Mouse (Mus musculus) megakaryocyte, embryonic 14.5 days (primary cell): ENCODE results near the gene Meis1. TPM values are rescaled to one million over a fixed set of nuclear protein-coding genes. Genes with fewer than 3 reads are reported as not detected.
A peak's percentile ranks its signal among the peaks of the same experiment; 100 is the strongest.

Source experiments
- H3K27me3 ChIP-seq: replicated peaks from 2 replicates; pipeline ENCODE3; 2012; ENCODE audit warnings: inconsistent platforms
- H3K36me3 ChIP-seq: replicated peaks from 2 replicates; pipeline ENCODE3; 2012; ENCODE audit warnings: low read length, inconsistent platforms, mixed read lengths
- H3K4me1 ChIP-seq: 2 replicates; pipeline ENCODE4 v1.6.1; 2012; ENCODE audit warnings: inconsistent platforms
- H3K4me3 ChIP-seq: replicated peaks from 2 replicates; pipeline ENCODE3; 2012; ENCODE audit warnings: moderate library complexity, mild to moderate bottlenecking, inconsistent platforms
- H3K9me3 ChIP-seq: 2 replicates; pipeline ENCODE4 v1.6.1; 2012; ENCODE audit warnings: inconsistent platforms
- FLI1 ChIP-seq: IDR thresholded peaks from 2 replicates; pipeline ENCODE4 v1.6.1; 2012; ENCODE audit warnings: low read length, inconsistent platforms, mixed read lengths
- GATA1 ChIP-seq: IDR thresholded peaks from 3 replicates; pipeline ENCODE4 v1.6.1; 2012; ENCODE audit warnings: mixed read lengths, low read length, inconsistent platforms, borderline replicate concordance
- polyA plus RNA-seq: library from polyadenylated mRNA; stranded (reverse); fragments of >175 nt; gene quantifications from 2 replicates; pipeline ENCODE4 v1.2.3, GENCODE M21; 2012; ENCODE audit warnings: low replicate concordance; ENCODE audit not compliant: insufficient read depth

Meis1 gene
- polyA plus RNA-seq, 1 experiment, result 121 TPM

DNA sequence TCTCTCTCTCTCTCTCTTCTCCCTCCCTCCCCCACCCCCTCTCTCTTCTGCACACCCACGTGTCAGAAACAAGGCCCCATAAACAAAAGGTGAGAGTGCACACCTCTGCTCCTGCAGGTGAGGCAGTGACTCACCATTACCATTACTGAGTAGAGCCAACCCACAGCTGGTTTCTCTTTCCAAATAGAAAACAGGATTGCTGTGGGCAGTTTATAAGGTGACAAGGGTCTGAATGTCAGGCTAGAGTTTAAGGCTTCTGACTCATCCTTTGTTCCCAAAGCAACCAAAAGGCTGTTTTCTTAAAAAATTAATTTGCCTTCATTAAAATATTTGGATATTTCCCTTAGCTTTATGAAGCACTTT is 139.3 kb downstream of the Meis1 start:
- Histone ChIP-seq H3K27me3 (peaks cover 7% of the 10 kb centered on the region), H3K9me3 (no peaks in the 10 kb centered on the region), H3K36me3 (peaks cover 45% of the 10 kb centered on the region), H3K4me3 (peak overlapping the region; percentile 83), H3K4me1 (peaks cover 61% of the 10 kb centered on the region)
- no peak for TF ChIP-seq GATA1
- TF ChIP-seq FLI1, result no peak

DNA sequence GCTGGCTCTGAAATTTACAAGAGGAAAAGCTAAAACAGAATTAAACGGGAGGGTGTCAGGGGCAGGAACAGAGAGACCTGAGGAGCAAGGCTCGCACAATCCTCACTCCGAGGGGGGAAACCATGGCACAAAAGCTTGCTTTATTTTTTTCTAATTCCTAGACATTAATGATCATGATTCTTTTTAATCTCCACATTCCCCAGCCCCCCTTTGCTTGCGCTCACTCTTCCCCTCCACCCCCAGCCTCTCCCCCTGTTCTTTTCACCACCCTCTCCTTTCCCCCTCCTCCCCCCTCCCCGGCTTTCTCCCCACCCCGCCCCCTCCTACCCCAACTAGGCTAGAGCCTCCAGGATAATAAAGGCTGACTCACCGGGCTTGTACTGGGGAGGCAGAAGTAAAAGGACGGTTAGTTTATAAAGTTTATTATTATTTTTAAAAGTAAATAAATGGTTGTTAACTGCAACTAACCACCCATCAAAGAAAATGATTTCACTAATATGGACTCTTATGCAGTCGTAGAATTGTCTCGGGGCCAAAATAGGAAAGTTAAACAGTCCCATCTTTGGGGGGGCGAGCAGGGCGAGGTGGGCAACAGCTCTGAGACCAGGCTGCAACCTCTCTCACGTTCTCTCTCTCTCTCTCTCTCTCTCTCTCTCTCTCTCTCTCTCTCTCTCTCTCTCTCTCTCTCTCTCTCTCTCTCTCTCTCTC is 139.9 kb downstream of the Meis1 start:
- Histone ChIP-seq H3K36me3 (peaks cover 40% of the 10 kb centered on the region), H3K4me1 (peaks cover 63% of the 10 kb centered on the region), H3K4me3 (peak overlapping the region; percentile 93), H3K27me3 (peaks cover 12% of the 10 kb centered on the region), H3K9me3 (no peaks in the 10 kb centered on the region)
- no peak for TF ChIP-seq FLI1
- no peak for TF ChIP-seq GATA1

- Histone ChIP-seq H3K9me3 (no peaks in the 10 kb centered on the region), H3K4me3 (peak overlapping the region; percentile 93), H3K36me3 (peaks cover 31% of the 10 kb centered on the region), H3K4me1 (peaks cover 56% of the 10 kb centered on the region), H3K27me3 (peaks cover 18% of the 10 kb centered on the region)
- TF ChIP-seq FLI1 (no peak), GATA1 (no peak)
Measured at GRCm38 (mm10) chr11:18878016-18878415, 140.8 kb downstream of the Meis1 start.

GRCm38 (mm10) chr11:18877626-18878011 is 141.2 kb downstream of the Meis1 start:
- Histone ChIP-seq H3K36me3 (peaks cover 27% of the 10 kb centered on the region), H3K4me1 (peaks cover 56% of the 10 kb centered on the region), H3K9me3 (no peaks in the 10 kb centered on the region), H3K27me3 (peaks cover 18% of the 10 kb centered on the region), H3K4me3 (peak overlapping the region; percentile 93)
- no peak for TF ChIP-seq FLI1

- peaks cover 21% of the 10 kb centered on the region for H3K36me3 ChIP-seq
- H3K27me3 ChIP-seq, result peaks cover 18% of the 10 kb centered on the region
- TF ChIP-seq FLI1, result no peak
- no peak for TF ChIP-seq GATA1
- peak overlapping the region; percentile 93 for H3K4me3 ChIP-seq
- H3K9me3 ChIP-seq, result no peaks in the 10 kb centered on the region
- H3K4me1 ChIP-seq, result peaks cover 53% of the 10 kb centered on the region
Measured at GRCm38 (mm10) chr11:18876886-18877625, 141.7 kb downstream of the Meis1 start.

- Histone ChIP-seq H3K36me3 (peaks cover 13% of the 10 kb centered on the region), H3K27me3 (peaks cover 24% of the 10 kb centered on the region), H3K9me3 (no peaks in the 10 kb centered on the region), H3K4me3 (peak overlapping the region; percentile 93), H3K4me1 (peaks cover 53% of the 10 kb centered on the region)
- TF ChIP-seq GATA1 (no peak), FLI1 (no peak)
Measured at GRCm38 (mm10) chr11:18875911-18876885, 142.6 kb downstream of the Meis1 start.

- Histone ChIP-seq H3K36me3 (peaks cover 3% of the 10 kb centered on the region), H3K4me1 (peaks cover 53% of the 10 kb centered on the region), H3K4me3 (peak overlapping the region; percentile 93), H3K27me3 (peaks cover 34% of the 10 kb centered on the region), H3K9me3 (no peaks in the 10 kb centered on the region)
- TF ChIP-seq GATA1 (no peak), FLI1 (no peak)
Measured at GRCm38 (mm10) chr11:18875001-18875902, 143.5 kb downstream of the Meis1 start.

DNA sequence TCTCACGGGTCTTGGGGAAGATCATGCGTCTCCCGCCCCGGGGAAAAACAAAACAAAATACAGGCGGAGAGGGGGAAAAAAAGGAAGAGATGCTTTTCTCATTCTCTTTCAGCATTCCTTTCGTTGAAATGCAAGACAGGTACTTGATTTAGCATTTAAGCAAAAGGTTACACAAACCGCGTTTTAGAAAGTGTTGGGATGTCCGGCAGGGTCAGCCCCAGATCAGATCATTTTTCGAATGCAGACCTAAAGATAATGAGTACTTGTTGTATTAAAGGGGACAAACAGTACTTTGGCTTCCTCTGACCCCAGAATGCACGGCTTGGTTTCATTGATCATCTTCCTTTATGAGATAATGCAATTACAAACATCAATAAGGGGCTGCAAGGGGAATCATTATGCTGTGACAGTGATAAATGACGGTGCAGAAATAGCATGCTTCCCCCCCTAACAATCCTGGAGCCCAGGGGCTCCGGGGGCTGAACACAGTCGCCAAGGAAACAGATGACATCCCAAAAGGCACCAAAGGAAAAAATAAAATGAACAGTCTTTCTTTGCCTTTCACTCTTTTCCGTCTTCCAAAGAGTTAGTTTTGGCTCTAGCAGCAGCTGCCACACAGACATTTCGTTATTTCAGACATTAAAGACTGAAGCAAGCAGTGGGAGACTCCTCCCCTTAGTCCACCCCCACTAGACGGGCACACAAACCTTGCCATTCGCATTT is 144.3 kb downstream of the Meis1 start:
- Histone ChIP-seq H3K9me3 (no peaks in the 10 kb centered on the region), H3K27me3 (peaks cover 40% of the 10 kb centered on the region), H3K4me3 (peak overlapping the region; percentile 93), H3K36me3 (no peaks in the 10 kb centered on the region), H3K4me1 (peaks cover 45% of the 10 kb centered on the region)
- TF ChIP-seq FLI1 (no peak), GATA1 (no peak)
